Mouse (Mus musculus): ENCODE data around the gene Plgrkt.
A peak's percentile ranks its signal among the peaks of the same experiment; 100 is the strongest.

The Plgrkt gene

DNA sequence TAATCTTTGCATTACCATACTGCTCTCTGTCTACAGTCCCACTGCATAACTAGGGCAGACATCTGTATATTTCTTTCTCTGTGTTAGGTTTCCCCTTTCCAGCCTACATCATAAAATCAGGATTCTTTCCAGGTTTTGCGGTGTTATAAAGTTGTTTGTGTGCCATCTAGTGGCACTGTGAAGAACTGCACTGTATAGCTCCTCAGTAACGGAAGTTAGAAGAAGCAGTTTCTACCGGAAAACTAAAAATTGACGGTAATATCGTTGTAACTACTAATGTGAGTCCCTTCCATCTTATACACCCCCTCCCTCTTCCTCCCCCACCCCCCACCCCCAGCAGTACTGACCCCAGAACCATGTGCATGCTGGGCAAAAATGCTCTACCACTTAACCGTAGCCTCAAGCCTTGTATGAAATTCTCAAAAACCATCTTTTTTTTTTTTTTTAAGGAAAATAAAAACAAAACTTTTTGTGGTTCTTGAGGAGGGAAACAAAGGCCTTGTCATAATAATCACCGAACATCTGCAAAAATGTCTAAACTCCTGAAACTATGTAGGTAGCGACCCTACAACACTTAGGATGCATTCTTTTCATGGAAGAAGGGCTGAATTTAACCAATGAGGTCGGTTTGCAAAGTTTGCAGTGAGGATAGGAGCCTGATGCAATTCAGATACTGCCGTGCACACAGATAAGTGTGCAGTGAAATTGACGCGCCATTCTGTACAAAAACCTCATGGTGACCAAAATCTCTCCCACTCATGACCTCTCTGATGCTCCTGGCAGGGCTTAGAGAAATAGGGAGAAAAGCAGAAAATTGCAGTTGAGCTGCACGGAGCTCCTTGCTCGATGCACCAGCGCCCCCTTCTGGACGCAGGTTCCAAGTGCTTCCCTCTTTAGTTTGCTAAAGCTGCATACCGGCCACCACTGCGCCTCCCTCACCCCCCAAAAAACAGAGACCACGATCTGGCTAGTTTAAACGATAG, 12.0 kb downstream of the Plgrkt start:
- DNase-seq (ENCODE audit: low read depth, low spot score): no peak

DNA sequence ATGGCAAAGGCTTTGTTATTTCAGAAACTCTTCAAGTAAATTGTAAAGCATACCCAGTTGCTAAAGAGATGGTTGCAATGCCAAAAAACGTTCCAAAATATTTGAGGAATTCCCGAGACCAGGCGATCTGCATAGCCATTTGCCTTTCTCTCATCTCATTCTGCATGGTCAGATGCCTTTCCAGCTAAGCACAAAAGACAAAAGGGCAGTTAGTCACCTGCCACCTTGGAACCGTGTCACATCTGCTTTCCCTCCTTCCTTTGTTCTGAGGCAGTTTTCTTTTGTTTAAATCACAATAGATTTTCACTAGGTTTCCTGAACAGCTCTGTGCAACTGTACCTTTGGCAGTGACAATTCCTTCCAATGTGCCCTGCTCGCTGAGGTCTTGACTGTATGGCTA, 16.2 kb downstream of the Plgrkt start:
- DNase-seq (ENCODE audit: low read depth, low spot score): no peak

DNA sequence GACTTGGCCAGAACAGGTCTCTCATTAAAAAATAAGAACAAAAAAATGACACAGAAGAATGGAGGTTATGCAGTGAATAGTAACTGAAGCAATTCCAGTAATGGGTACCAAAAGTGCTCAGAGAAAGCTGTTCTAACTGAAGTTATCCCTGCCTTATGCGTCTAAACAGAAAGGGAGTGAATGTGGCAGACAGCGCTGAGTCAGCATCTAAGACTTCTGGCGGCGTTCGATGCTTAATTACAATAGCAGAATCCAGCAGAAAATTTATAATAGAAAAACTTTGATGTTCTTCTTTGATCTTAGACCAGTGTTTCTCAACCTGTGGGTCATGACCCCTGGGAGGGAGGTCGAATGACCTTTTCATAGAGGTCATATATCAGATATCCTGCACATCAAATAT, 21.6 kb downstream of the Plgrkt start:
- DNase-seq (ENCODE audit: low read depth, low spot score): no peak

DNA sequence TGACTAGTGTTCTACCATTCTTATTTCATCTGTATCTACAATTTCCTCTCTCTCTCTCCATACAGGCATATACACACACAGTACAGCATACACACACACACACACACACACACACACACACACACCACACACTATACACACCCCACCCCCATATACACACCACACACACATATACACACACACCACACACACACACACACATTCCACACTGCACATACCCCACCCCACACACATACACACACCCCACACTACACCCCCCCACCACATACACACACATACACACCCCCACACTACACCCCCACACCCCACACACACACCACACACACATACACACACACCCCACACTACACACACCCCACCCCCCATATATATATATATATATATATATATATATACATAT, 22.3 kb downstream of the Plgrkt start:
- no peak for DNase-seq (ENCODE audit: low read depth, low spot score)

DNA sequence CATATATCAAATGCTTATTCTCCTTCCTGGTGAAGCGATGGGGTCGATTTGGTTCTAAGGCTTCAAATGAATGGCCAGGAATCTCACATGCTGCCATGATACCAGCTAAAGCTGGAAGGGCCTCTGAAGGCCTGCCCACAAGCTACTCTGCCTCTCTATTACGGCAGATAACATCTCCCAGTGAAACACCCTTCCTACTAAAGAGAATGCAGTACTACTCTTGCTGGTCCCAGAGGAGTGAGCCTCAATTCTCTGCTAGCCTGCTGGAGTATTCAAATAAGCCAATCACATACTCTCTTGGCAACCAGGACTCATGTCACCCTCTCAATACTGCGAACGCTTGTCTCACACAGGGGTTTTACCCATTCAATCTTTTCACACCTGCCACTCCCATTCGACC, 24.9 kb downstream of the Plgrkt start:
- DNase-seq (ENCODE audit: low read depth, low spot score): no peak

DNA sequence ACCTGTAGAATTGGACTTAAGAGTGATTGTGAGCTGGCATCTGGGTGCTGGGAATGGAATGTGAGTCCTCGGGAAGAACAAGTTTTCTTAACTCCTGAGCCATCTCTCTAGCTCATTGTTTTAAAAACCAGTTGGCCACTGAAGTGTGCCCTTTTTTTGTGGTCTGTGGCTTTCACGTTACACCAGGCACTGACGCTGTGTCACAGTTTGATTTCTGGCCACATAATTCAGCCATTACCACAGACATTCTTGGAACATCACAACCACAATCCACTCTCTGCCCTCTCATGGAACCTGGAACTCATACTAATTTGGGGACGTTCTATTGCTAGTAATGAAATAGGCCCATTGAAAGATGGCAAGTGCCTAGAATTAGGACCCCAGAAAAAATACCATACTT, 26.2 kb downstream of the Plgrkt start:
- no peak for DNase-seq (ENCODE audit: low read depth, low spot score)

DNA sequence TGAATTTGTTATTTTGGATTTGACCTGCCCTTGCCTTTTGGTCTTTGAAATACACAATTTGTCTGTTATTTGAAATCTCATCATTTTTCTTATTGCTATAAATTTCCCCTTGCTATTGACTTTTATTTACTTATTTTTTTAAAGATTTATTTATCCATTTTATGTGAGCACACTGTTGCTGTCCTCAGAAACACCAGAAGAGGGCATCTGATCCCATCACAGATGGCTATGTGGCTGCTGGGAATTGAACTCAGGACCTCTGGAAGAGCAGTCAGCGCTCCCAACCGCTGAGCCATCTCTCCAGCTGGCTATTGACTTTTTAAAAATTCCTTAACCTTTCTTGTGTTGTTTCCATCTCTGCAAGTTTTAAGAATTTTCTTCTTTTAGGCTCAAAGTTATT, 30.6 kb downstream of the Plgrkt start:
- DNase-seq (ENCODE audit: low read depth, low spot score): no peak

DNA sequence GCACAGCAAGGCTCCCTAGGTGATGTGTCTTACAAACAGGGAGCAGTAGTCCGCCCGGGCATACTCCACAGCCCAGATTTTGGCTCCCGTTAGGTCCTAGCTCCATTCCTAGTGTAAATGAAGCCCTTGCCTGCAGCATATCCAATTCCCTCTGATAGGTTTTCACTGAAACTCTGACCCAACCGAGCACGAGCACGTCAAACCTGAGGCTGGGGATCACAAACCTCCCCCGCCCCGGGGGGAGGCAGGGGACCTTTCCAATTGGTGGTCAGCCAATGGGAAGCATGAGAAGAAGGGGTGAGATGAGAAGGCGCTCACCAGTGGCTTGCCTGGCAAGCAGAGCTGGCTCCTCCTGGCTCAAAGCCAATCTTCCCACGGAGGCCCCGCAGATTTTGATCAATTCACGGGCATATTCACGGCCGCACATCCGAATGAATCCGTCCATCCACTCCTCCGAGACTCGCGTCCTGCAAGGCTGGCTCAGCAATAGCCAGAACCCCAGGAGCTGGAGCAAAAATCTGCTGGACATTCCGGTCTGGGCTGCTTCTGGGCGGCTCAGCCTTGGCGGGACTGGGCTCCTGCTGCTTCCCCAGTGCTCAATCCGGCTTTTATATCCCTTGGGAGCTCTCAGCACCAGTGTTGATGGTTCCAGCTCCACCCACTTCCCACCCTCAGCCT, 33.0 kb downstream of the Plgrkt start, which contains the start of gene Rln1:
TSS of gene Rln1 (minus strand) at position 603 of the 678 bp plus-strand sequence.
- no peak for DNase-seq (ENCODE audit: low read depth, low spot score)

DNA sequence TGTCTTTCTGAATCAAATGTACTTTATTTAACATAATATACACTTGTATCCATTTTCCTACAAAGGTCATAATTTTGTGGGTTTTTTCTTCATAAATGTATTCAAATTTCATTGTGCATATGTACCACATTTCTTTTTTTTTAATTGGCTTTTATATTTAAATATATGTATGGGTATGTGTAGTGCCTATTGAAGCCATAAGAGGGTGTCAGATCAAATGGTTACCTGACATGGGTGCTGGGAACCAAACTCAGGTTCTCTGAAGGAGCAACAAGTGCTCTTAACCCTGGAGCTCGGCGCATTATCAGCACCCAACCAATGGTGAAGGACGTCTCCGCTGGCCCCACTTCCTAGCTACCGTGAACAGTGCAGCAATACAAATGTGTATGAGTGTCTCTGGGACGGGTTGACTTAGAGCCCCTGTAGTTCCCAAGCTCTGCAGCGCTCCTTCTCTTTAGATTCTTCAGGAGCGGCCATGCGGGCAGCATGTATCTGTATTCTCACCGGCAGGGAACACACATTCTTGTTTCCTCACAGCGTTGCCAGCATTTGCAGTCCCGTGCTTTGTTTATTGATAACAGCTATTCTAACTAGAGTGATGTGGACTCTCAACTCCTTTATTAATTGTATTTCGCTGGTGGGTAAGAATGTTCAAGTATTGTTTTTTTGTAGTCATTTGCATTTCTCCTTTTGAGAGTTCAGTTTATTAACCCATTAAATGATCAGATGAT, 40.2 kb downstream of the Plgrkt start:
- DNase-seq (ENCODE audit: low read depth, low spot score): no peak

DNA sequence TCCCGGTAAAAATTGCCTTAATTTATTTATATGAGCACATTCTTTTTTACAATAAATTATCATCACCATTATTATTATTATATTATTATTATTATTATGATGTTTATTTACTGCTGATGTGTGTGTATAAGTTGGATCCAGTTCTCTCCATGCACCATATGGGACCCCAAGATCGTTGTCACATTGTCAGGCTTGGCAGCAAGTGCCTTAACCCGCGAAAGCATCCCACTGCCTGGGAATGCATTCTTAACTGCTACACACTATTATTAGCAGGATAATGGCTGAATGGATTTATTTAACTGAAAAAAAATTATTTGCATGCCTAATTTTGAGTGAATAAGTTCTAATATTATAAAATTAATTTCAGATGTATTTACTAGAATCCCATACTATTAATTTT, 40.8 kb downstream of the Plgrkt start:
- no peak for DNase-seq (ENCODE audit: low read depth, low spot score)

DNA sequence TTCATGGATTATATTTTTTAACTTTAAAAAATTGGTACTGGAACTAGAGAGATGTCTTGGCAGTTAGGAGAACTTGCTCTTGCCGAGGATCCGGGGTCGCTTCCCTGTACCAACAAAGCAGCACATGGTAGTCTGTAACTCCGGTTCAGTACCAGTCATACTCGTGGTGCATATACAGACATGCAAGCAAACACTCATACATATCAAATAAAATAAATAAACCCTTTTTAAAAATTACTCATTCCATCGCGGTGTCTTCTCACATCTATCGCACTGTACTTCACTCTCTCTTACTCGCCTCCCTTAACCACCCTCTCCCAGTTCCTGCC, 41.4 kb downstream of the Plgrkt start:
- DNase-seq (ENCODE audit: low read depth, low spot score): no peak

DNA sequence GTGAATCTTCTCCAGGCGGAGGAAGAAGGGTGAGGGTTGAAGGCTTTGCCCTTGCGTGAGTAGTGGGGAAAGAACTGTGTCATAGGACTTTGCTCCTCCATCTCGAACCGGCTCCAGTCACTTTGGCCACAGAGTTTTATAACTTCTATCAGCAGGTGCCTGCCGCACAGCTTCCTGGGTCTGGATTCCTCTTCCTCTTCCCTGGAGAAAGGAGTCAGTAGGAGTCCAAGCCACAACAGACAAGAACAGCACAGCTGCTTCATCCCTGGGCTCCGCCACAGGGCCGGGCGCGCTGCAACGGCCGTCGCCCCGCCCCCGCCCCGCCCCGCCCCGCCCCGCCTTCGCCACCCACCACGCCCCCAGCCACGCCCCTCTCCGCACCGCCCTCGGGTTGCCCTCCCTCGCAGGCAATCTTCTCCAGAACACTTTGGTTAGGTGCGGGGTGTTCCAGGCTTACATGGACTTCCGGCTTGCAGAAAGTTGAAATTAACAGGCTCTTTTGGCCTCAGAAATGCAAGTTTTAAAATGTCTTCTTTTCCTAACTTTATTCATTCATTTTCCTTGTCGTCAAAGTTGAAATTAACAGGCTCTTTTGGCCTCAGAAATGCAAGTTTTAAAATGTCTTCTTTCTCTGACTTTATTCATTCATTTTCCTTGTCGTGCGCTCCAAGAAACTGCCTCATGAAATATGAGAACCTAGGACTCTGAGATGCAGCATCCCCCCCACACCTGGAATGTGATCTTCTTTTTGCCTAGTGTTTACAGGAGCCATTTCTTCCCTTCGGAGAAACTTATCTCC, 41.9 kb downstream of the Plgrkt start, which contains the start of gene Insl6:
TSS of gene Insl6 (minus strand) at position 304 of the 799 bp plus-strand sequence.
- peak; percentile 5 for DNase-seq (ENCODE audit: low read depth, low spot score)

DNA sequence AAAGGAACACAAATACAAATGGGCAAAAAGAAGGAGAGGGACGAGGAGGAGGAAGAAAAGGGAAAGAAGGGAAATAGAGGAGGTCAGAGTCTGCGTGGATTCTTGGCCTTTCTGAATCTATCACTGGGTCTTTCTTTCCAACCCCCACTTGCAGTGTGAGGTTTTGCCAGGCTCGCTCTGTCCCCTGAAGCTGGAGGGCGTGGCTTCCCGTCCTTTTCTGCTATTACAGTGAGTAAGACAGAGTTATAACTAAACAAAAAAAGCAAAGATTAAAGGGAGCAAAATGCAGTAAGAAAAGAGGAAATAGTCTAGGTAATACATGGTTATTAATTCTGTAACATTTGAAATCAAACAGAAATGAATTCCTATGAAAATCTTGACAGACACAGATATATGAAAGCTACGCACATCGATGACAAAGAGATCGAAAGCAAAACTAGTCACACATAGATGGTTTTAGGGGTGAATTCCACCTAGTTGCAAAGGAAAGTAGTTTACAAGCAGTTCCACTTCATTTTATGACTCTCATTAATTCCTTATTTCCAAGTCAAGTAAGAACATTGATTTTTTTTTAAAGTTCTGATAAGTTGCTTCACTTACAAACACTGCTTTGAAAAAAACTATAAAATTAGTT, 43.7 kb downstream of the Plgrkt start:
- DNase-seq (ENCODE audit: low read depth, low spot score): no peak

DNA sequence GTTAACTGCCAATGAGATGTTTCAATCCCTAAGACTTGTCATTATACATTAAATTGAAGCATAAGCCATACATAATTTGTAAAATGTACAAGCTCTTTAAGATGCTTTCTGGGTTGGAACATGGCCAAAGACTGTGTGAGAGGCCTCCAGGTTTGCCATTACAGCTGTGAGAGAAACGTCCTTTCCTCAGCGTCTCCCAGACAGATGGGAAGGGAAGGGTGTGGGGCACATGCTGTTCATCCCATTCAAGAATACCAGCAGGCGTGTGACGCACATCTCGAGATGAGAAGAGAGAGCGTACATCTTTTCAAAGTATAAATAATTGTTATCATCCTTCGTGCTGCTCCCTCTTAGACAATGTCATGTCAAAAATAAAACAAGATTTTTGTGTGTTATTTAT, 54.5 kb downstream of the Plgrkt start:
- DNase-seq (ENCODE audit: low read depth, low spot score): no peak

DNA sequence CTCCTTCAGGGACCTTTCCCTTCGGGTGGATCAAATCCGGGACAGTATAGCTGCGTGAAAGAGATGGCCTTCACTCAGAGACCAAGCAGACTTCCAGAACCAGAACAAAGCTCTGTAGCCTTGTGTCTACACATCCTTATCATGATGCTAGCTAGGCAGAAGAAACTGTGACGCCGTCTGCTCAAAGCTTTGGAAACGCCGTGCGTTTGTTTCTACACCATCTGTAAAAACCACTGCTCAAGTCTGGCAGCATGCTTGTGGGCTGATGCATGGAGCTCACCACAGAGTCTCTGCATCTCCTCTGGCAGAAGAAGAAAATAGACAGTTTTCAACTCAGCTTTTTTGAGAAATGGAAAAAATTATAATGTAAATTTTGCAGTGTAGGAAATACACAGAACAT, 55.4 kb downstream of the Plgrkt start:
- no peak for DNase-seq (ENCODE audit: low read depth, low spot score)

DNA sequence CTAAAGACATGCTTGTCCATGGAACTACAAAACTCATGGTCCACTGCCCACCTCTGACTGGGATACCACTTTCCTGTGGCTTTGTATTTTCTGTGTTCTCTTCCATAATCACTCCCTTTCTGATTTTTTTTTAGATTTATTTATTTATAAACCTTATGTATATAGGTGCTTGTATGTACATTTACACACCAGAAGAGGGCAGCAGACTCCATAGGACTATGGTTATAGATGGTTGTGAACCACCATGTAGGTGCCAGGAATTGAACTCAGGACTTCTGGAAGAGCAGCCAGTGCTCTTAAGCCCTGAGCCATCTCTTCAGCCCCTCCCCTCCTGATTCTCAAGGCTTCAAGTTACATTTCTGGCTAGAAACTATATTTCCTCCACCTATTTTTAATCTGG, 58.4 kb downstream of the Plgrkt start:
- no peak for DNase-seq (ENCODE audit: low read depth, low spot score)

DNA sequence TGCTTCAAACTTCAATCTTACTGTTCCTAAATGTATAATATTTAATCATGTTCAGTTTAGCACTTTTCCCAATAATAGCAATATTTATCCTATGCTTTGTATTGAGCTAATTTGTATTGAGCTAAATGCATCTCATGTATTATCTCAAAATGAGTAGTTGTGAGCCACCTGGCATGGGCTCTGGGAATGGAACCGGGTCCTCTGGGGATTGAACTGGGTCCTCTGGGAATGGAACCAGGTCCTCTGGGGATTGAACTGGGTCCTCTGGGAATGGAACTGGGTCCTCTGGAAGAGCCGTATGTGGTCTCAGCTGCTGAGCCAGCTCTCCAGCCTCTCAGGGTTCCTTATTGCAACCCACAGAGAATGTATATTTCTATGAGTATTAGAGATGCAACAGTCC, 65.1 kb downstream of the Plgrkt start:
- DNase-seq (ENCODE audit: low read depth, low spot score): no peak

DNA sequence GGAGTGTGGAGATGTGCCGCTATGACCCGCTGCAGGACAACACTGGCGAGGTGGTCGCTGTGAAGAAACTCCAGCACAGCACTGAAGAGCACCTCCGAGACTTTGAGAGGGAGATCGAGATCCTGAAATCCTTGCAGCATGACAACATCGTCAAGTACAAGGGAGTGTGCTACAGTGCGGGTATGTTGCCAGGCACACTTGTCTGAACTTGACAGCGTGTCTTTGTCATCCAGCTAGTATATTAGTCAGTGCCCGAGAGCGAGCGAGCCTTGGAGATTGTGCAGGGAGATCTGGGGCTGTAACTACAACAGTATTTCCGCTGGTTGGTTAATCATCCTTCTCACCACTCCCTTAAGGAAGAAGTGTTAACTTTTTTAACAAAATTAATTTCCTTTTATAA, 66.3 kb downstream of the Plgrkt start:
- no peak for DNase-seq (ENCODE audit: low read depth, low spot score)
